20 mouse cellular contexts compared by ENCODE assay signal in genomic region chr2:122529696-122530095, GRCm38 (mm10). TPM values are rescaled to one million over a fixed set of nuclear protein-coding genes. Genes with fewer than 3 reads are reported as not detected.
DNase-seq lines count a peak whose midpoint lies in the region; ATAC-seq and TF ChIP-seq lines count a peak whose summit lies in the region.
"Not testable (repeated sequence)": the region's sequence is repeated elsewhere in the genome, so short reads cannot be mapped to it uniquely, and the experiment has no call there.
"Had no signal": no experiment of that assay in that cellular context is flagged by ENCODE, and none has a peak within 500 bp of the region (broad histone marks: within the 10 kb centered on the region; RNA-seq: fewer than 3 reads in every experiment).

No protein-coding gene starts in this region.

- H3K4me1 ChIP-seq in heart, adult 2 months (ENCODE audit: control insufficient read depth, insufficient read depth, low read length); kidney, postnatal 0 days (replicated peaks; ENCODE audit: insufficient read depth, low read length): not testable (repeated sequence)

- not testable (repeated sequence) for H3K27me3 ChIP-seq in heart, adult 2 months (ENCODE audit: control insufficient read depth, insufficient read depth, low read length); kidney, postnatal 0 days (ENCODE audit: insufficient read depth, low read length); splenic B cell, adult 2 months (ENCODE audit: control insufficient read depth, insufficient read depth, low read length, poor library complexity, severe bottlenecking)

- peak; percentile 44 for TF ChIP-seq CTCF in heart, adult 2 months (IDR thresholded peaks at IDR 0.05)
- 0 out of 2 replicates have a peak, but pooled peaks have one; percentile 10 for TF ChIP-seq CTCF in kidney, postnatal 0 days (IDR thresholded peaks at IDR 0.05; ENCODE audit: low read depth)

- intact Hi-C loops in heart, adult 2 months (cut with DNase I): not testable (repeated sequence)

- not testable (repeated sequence) for H3K9ac ChIP-seq in heart, adult 2 months (ENCODE audit: low read depth, low read length); kidney, postnatal 0 days (ENCODE audit: low read depth, low read length)

- H3K36me3 ChIP-seq in heart, adult 2 months (ENCODE audit: control insufficient read depth, insufficient read depth, low read length); kidney, postnatal 0 days (ENCODE audit: insufficient read depth, low read length); splenic B cell, adult 2 months (ENCODE audit: control insufficient read depth, insufficient read depth, low read length, poor library complexity, severe bottlenecking): not testable (repeated sequence)

- DNase-seq in CD4-positive helper T cell, adult 2 months (ENCODE audit: low read depth, low spot score): peak; percentile 39
- DNase-seq in CD8-positive naive resting alpha-beta T cell, adult 2 months (ENCODE audit: low read depth in 2 of 2, low spot score in 2 of 2): peak; percentile 18 to 34
- peak; percentile 41 for DNase-seq in T-cell, adult 2 months (ENCODE audit: low spot score)
- not testable (repeated sequence) for DNase-seq in heart, adult 2 months; kidney, postnatal 0 days (ENCODE audit: low spot score)
- peak; percentile 2 for DNase-seq in splenic B cell, adult 2 months (ENCODE audit: low read depth, low spot score)
- peak; percentile 23 for DNase-seq in thymus, postnatal 14 days

- H3K4me3 ChIP-seq in heart, adult 2 months; kidney, postnatal 0 days (replicated peaks; ENCODE audit: low read depth, low read length): not testable (repeated sequence)

- peak; percentile 38 for ATAC-seq in inflammation-experienced regulatory T-cells, adult 6 months
- ATAC-seq in kidney, postnatal 0 days (replicated peaks; ENCODE audit: low FRiP score, low read depth): not testable (repeated sequence)

- H3K9me3 ChIP-seq in kidney, postnatal 0 days (replicated peaks; ENCODE audit: low read length): not testable (repeated sequence)

- TF ChIP-seq POLR2A in heart, adult 2 months (IDR thresholded peaks at IDR 0.05; ENCODE audit: insufficient read depth, low read depth, low read length): not testable (repeated sequence)

- WGBS in heart, adult 2 months: 89% methylated on average over 1 of the region's 1 CpGs
- 90% methylated on average over 1 of the region's 1 CpGs for WGBS in kidney, postnatal 0 days

- H3K4me2 ChIP-seq in kidney, postnatal 0 days (ENCODE audit: low read length): not testable (repeated sequence)

- H3K27ac ChIP-seq in heart, adult 2 months; kidney, postnatal 0 days: not testable (repeated sequence)

- not testable (repeated sequence) for TF ChIP-seq EP300 in heart, adult 2 months (IDR thresholded peaks at IDR 0.05; ENCODE audit: insufficient read depth, low read depth, low read length)

- not testable (repeated sequence) for H3K79me2 ChIP-seq in heart, adult 2 months (replicated peaks; ENCODE audit: control insufficient read depth, insufficient read depth, low read length)

RNA-seq across cellular contexts. Expression of gene Gm14085, which starts 45.0 kb away (rescaled TPM):
- total RNA-seq in heart, adult 2 months (2021): under 1 TPM; 0.45 to 0.52 TPM
- 0.06 and 1.3 TPM in 2 replicates for polyA plus RNA-seq in heart, adult 2 months (2012; rRNA removed)
- polyA plus RNA-seq in inflammation-experienced regulatory T-cells, adult 6 months (2017; shearing (Covaris generic)): 10 to 100 TPM in 1 of 3 experiments, 1 to 10 TPM in 1, under 1 TPM in 1; 0.20 to 14.7 (median 5.5) TPM
- polyA plus RNA-seq in kidney, postnatal 0 days (2015; fragmentation: Nextera tagmentation; extraction: Ambion mirVana): 0.08 TPM in 1 of 2 replicates, not detected in the other
- total RNA-seq: forebrain, postnatal 0 days; hematopoietic stem cell, adult 5-6 weeks had no signal
- polyA plus RNA-seq: cerebellum, adult 2 months; embryonic facial prominence, embryonic 12.5 days; embryonic facial prominence, embryonic 15.5 days; forebrain, embryonic 11.5 days; forebrain, embryonic 14.5 days; forebrain, postnatal 0 days; frontal cortex, adult 2 months; heart, embryonic 11.5 days; heart, embryonic 14.5 days; heart, postnatal 0 days; hindbrain, embryonic 12.5 days had no signal
